12 mouse cellular contexts compared by ENCODE assay signal in the genomic region with DNA sequence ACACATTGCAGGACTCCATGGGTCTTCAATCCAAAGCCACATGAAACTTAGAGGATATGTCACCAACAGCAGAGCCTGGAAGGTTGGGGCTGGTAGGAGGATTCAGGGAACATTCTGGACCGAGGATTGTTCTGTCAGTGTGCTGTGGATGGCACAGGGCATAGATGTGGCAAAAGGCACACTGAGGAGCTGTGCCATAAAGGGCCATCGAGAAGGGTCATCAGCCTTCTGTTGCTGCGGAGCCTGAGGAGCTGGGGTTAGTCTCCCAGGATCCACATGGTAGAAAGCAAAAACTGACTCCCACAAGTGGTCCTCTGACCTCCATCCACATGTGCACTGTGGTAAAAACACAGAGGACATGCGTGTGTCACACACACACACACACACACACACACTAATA.
DNase-seq lines count a peak whose midpoint lies in the region; ATAC-seq and TF ChIP-seq lines count a peak whose summit lies in the region.
"Had no signal": no experiment of that assay in that cellular context is flagged by ENCODE, and none has a peak within 500 bp of the region (broad histone marks: within the 10 kb centered on the region; RNA-seq: fewer than 3 reads in every experiment).

No protein-coding gene starts in this region.

- H3K4me1 ChIP-seq in embryonic facial prominence, embryonic 14.5 days (ENCODE audit: control insufficient read depth, insufficient read depth, low read length), result peaks cover 18% of the 10 kb centered on the region
- peaks cover 26% of the 10 kb centered on the region for H3K4me1 ChIP-seq in intestine, embryonic 16.5 days (ENCODE audit: control insufficient read depth, insufficient read depth, low read length)
- peaks cover 16% of the 10 kb centered on the region for H3K4me1 ChIP-seq in neural tube, embryonic 11.5 days (ENCODE audit: control insufficient read depth, insufficient read depth, low read length)

- peak overlapping the region; percentile 92 for H3K27ac ChIP-seq in layer of hippocampus, adult 2 months
- no peak overlapping the region; the same call in 1 of the 2 replicates for H3K27ac ChIP-seq in embryonic facial prominence, embryonic 14.5 days (replicated peaks; ENCODE audit: low read depth, low read length)
- H3K27ac ChIP-seq in intestine, embryonic 16.5 days (ENCODE audit: low read length), result no peak overlapping the region
- H3K27ac ChIP-seq in neural tube, embryonic 11.5 days (ENCODE audit: low read depth, low read length), result peak overlapping the region; percentile 89
- H3K27ac ChIP-seq: liver, embryonic 14.5 days had no signal

- TF ChIP-seq CTCF in layer of hippocampus, adult 2 months (conservative IDR thresholded peaks at IDR 0.05), result no peak

- no peak for ATAC-seq in embryonic facial prominence, embryonic 14.5 days (ENCODE audit: low read depth)
- ATAC-seq in intestine, embryonic 16.5 days, result peak; percentile 18; the same call in 1 of the 2 replicates
- ATAC-seq in neural tube, embryonic 11.5 days (ENCODE audit: insufficient read depth, low FRiP score, low TSS enrichment), result peak; percentile 36

- DNase-seq in layer of hippocampus, adult 2 months (ENCODE audit: low spot score in 2 of 2), result no peak
- no peak for DNase-seq in layer of hippocampus, postnatal 36 days
- DNase-seq in embryonic facial prominence, embryonic 14.5 days (ENCODE audit: low spot score), result no peak
- no peak for DNase-seq in neural tube, embryonic 11.5 days (ENCODE audit: low spot score)
- no peak for DNase-seq in gastrocnemius, postnatal 10 days
- DNase-seq in gastrocnemius, adult 8-10 months (ENCODE audit: low spot score in 2 of 2), result no peak
- DNase-seq in cerebellum, postnatal 4 days (ENCODE audit: low spot score in 2 of 2), result no peak
- DNase-seq: adrenal gland, adult 8-10 months; thymus, adult 2 months had no signal

- H3K36me3 ChIP-seq in embryonic facial prominence, embryonic 14.5 days (ENCODE audit: control insufficient read depth, insufficient read depth, low read length), result no peaks in the 10 kb centered on the region
- no peaks in the 10 kb centered on the region for H3K36me3 ChIP-seq in intestine, embryonic 16.5 days (ENCODE audit: control insufficient read depth, insufficient read depth, low read length)
- no peaks in the 10 kb centered on the region for H3K36me3 ChIP-seq in neural tube, embryonic 11.5 days (ENCODE audit: control insufficient read depth, insufficient read depth, low read length)
- H3K36me3 ChIP-seq: embryonic facial prominence, embryonic 15.5 days had no signal

- peak overlapping the region; percentile 81 for H3K4me2 ChIP-seq in embryonic facial prominence, embryonic 14.5 days (ENCODE audit: low read depth, low read length)
- H3K4me2 ChIP-seq in intestine, embryonic 16.5 days (ENCODE audit: low read depth, low read length), result no peak overlapping the region
- H3K4me2 ChIP-seq in neural tube, embryonic 11.5 days (ENCODE audit: low read depth), result no peak overlapping the region

- H3K27me3 ChIP-seq in embryonic facial prominence, embryonic 14.5 days (replicated peaks; ENCODE audit: control insufficient read depth, insufficient read depth, low read length), result no peaks in the 10 kb centered on the region
- no peaks in the 10 kb centered on the region for H3K27me3 ChIP-seq in intestine, embryonic 16.5 days (replicated peaks; ENCODE audit: control insufficient read depth, insufficient read depth, low read length)
- H3K27me3 ChIP-seq in neural tube, embryonic 11.5 days (ENCODE audit: control insufficient read depth, insufficient read depth, low read length), result no peaks in the 10 kb centered on the region
- H3K27me3 ChIP-seq: embryonic facial prominence, embryonic 15.5 days had no signal

- H3K9me3 ChIP-seq in embryonic facial prominence, embryonic 14.5 days (ENCODE audit: control insufficient read depth, low read length), result no peaks in the 10 kb centered on the region
- no peaks in the 10 kb centered on the region for H3K9me3 ChIP-seq in intestine, embryonic 16.5 days (ENCODE audit: control insufficient read depth, low read length)
- no peaks in the 10 kb centered on the region for H3K9me3 ChIP-seq in neural tube, embryonic 11.5 days (ENCODE audit: control insufficient read depth, low read length)
- H3K9me3 ChIP-seq: embryonic facial prominence, embryonic 15.5 days had no signal

- H3K4me3 ChIP-seq in layer of hippocampus, adult 2 months, result no peak overlapping the region
- H3K4me3 ChIP-seq in embryonic facial prominence, embryonic 14.5 days (ENCODE audit: low read depth, low read length), result no peak overlapping the region
- H3K4me3 ChIP-seq in intestine, embryonic 16.5 days (ENCODE audit: low read length), result no peak overlapping the region
- H3K4me3 ChIP-seq in neural tube, embryonic 11.5 days (ENCODE audit: low read depth, low read length), result no peak overlapping the region

- WGBS in embryonic facial prominence, embryonic 14.5 days, result 50% methylated on average over 4 of the region's 4 CpGs
- WGBS in intestine, embryonic 16.5 days, result 42% methylated on average over 4 of the region's 4 CpGs
- 15% methylated on average over 4 of the region's 4 CpGs for WGBS in neural tube, embryonic 11.5 days

- H3K9ac ChIP-seq in embryonic facial prominence, embryonic 14.5 days (ENCODE audit: low read depth, low read length), result no peak overlapping the region
- no peak overlapping the region for H3K9ac ChIP-seq in intestine, embryonic 16.5 days (ENCODE audit: low read depth, low read length)
- H3K9ac ChIP-seq in neural tube, embryonic 11.5 days (ENCODE audit: low read length), result 0 out of 2 replicates have a peak overlapping the region, but pooled peaks have one; percentile 31
- H3K9ac ChIP-seq: liver, embryonic 14.5 days had no signal

Comparison
In these comparisons a context has a peak if more than half of its experiments do, and no peak if none do; other contexts are left out.
1. H3K27ac ChIP-seq: peak in layer of hippocampus, adult 2 months (single experiment) and neural tube, embryonic 11.5 days (single experiment); none in embryonic facial prominence, embryonic 14.5 days (single experiment) and intestine, embryonic 16.5 days (single experiment).